In genomic region chr7:122249321-122249821, GRCm38 (mm10) we compare ENCODE assay signal across 32 mouse cellular contexts. TPM values are rescaled to one million over a fixed set of nuclear protein-coding genes. Genes with fewer than 3 reads are reported as not detected.
DNase-seq lines count a peak whose midpoint lies in the region; ATAC-seq and TF ChIP-seq lines count a peak whose summit lies in the region.
"Had no signal": no experiment of that assay in that cellular context is flagged by ENCODE, and none has a peak within 500 bp of the region (broad histone marks: within the 10 kb centered on the region; RNA-seq: fewer than 3 reads in every experiment).

No protein-coding gene starts in this region.

- DNase-seq in layer of hippocampus, adult 2 months (ENCODE audit: low spot score in 2 of 2), result peak; percentile 23 to 41
- DNase-seq in layer of hippocampus, postnatal 10 days (ENCODE audit: low spot score in 2 of 2), result no peak
- DNase-seq in brain, adult 2 months (ENCODE audit: low read depth, low spot score), result peak; percentile 84
- DNase-seq in frontal cortex, postnatal 36 days (ENCODE audit: low spot score in 2 of 2), result peak; percentile 64 to 78
- DNase-seq in left cerebral cortex, postnatal 25 days (ENCODE audit: low spot score in 2 of 2), result peak; percentile 44 to 89
- no peak for DNase-seq in forebrain, embryonic 14.5 days (ENCODE audit: low spot score)
- no peak for DNase-seq in retina, postnatal 1 day
- DNase-seq: adrenal gland, postnatal 14 days; cerebellum, adult 18-20 months; cerebellum, postnatal 10 days; forebrain, postnatal 0 days; kidney, adult 2 months; kidney, postnatal 4 days; lung, embryonic 14.5 days; lung, postnatal 14 days; thymus, postnatal 4 days had no signal

- H3K4me1 ChIP-seq in forebrain, embryonic 14.5 days (ENCODE audit: control insufficient read depth, insufficient read depth, low read length), result no peaks in the 10 kb centered on the region
- H3K4me1 ChIP-seq in forebrain, embryonic 13.5 days, result peaks cover 4% of the 10 kb centered on the region
- H3K4me1 ChIP-seq: embryonic facial prominence, embryonic 13.5 days; hindbrain, embryonic 12.5 days; intestine, embryonic 15.5 days; limb, embryonic 12.5 days; liver, embryonic 15.5 days; neural tube, embryonic 12.5 days had no signal

- TF ChIP-seq CTCF in layer of hippocampus, adult 2 months (conservative IDR thresholded peaks at IDR 0.05), result no peak

- no peaks in the 10 kb centered on the region for H3K9me3 ChIP-seq in forebrain, embryonic 14.5 days (replicated peaks; ENCODE audit: control insufficient read depth, low read length)
- no peaks in the 10 kb centered on the region for H3K9me3 ChIP-seq in forebrain, embryonic 13.5 days (replicated peaks)
- H3K9me3 ChIP-seq: embryonic facial prominence, embryonic 13.5 days; forebrain, embryonic 10.5 days; heart, embryonic 15.5 days; hindbrain, embryonic 12.5 days; intestine, embryonic 15.5 days; limb, embryonic 12.5 days; liver, embryonic 15.5 days; midbrain, embryonic 10.5 days; neural tube, embryonic 12.5 days had no signal

- H3K27ac ChIP-seq in layer of hippocampus, adult 2 months, result 0 out of 2 replicates have a peak overlapping the region, but pooled peaks have one; percentile 1
- H3K27ac ChIP-seq in forebrain, embryonic 14.5 days (ENCODE audit: low read depth, low read length), result no peak overlapping the region
- H3K27ac ChIP-seq in forebrain, embryonic 13.5 days, result no peak overlapping the region
- H3K27ac ChIP-seq: embryonic facial prominence, embryonic 13.5 days; forebrain, embryonic 10.5 days; heart, embryonic 15.5 days; hindbrain, embryonic 12.5 days; hindbrain, postnatal 0 days; intestine, embryonic 15.5 days; kidney, postnatal 0 days; limb, embryonic 12.5 days; liver, embryonic 15.5 days; midbrain, embryonic 10.5 days; neural tube, embryonic 12.5 days had no signal

- no peak overlapping the region for H3K4me2 ChIP-seq in forebrain, embryonic 14.5 days (ENCODE audit: low read length)
- no peak overlapping the region for H3K4me2 ChIP-seq in forebrain, embryonic 13.5 days
- H3K4me2 ChIP-seq: embryonic facial prominence, embryonic 13.5 days; heart, embryonic 15.5 days; hindbrain, embryonic 12.5 days; intestine, embryonic 15.5 days; limb, embryonic 12.5 days; liver, embryonic 15.5 days; lung, embryonic 14.5 days; neural tube, embryonic 12.5 days had no signal

- WGBS in forebrain, embryonic 14.5 days, result 90% methylated on average over 9 of the region's 9 CpGs
- 87% methylated on average over 9 of the region's 9 CpGs for WGBS in forebrain, embryonic 13.5 days

- intact Hi-C loops in left cerebral cortex, postnatal 25 days (cut with DNase I), result loop anchor here (10.0 kb wide), 1 partner anchor 675 kb away; no protein-coding TSS in a partner anchor

- H3K27me3 ChIP-seq in forebrain, embryonic 14.5 days (replicated peaks; ENCODE audit: control insufficient read depth, insufficient read depth, low read length), result no peaks in the 10 kb centered on the region
- no peaks in the 10 kb centered on the region for H3K27me3 ChIP-seq in forebrain, embryonic 13.5 days
- H3K27me3 ChIP-seq: embryonic facial prominence, embryonic 13.5 days; heart, embryonic 15.5 days; hindbrain, embryonic 12.5 days; intestine, embryonic 15.5 days; liver, embryonic 15.5 days; neural tube, embryonic 12.5 days had no signal

- no peak for ATAC-seq in forebrain, embryonic 14.5 days
- ATAC-seq in forebrain, embryonic 13.5 days, result no peak
- ATAC-seq: CD4-positive, CD25-positive, alpha-beta regulatory T cell, adult 4 months; forebrain, postnatal 0 days; hindbrain, postnatal 0 days; intestine, embryonic 15.5 days; midbrain, embryonic 16.5 days had no signal

- H3K36me3 ChIP-seq in forebrain, embryonic 14.5 days (ENCODE audit: control insufficient read depth, insufficient read depth, low read length), result no peaks in the 10 kb centered on the region
- H3K36me3 ChIP-seq in forebrain, embryonic 13.5 days (ENCODE audit: poor library complexity, severe bottlenecking), result no peaks in the 10 kb centered on the region
- H3K36me3 ChIP-seq: embryonic facial prominence, embryonic 13.5 days; forebrain, embryonic 10.5 days; heart, embryonic 15.5 days; hindbrain, embryonic 12.5 days; intestine, embryonic 15.5 days; limb, embryonic 12.5 days; liver, embryonic 15.5 days; midbrain, embryonic 10.5 days; neural tube, embryonic 12.5 days had no signal

- no peak overlapping the region for H3K9ac ChIP-seq in forebrain, embryonic 14.5 days (ENCODE audit: low read length)
- H3K9ac ChIP-seq in forebrain, embryonic 13.5 days, result no peak overlapping the region
- H3K9ac ChIP-seq: embryonic facial prominence, embryonic 13.5 days; forebrain, postnatal 0 days; heart, embryonic 15.5 days; hindbrain, embryonic 12.5 days; intestine, embryonic 15.5 days; limb, embryonic 12.5 days; liver, embryonic 15.5 days; lung, embryonic 14.5 days; neural tube, embryonic 12.5 days had no signal

- no peak overlapping the region for H3K4me3 ChIP-seq in layer of hippocampus, adult 2 months
- H3K4me3 ChIP-seq in forebrain, embryonic 14.5 days (ENCODE audit: low read depth, low read length), result no peak overlapping the region
- no peak overlapping the region for H3K4me3 ChIP-seq in forebrain, embryonic 13.5 days
- H3K4me3 ChIP-seq: embryonic facial prominence, embryonic 13.5 days; forebrain, embryonic 10.5 days; heart, embryonic 15.5 days; hindbrain, embryonic 12.5 days; intestine, embryonic 15.5 days; limb, embryonic 12.5 days; liver, embryonic 15.5 days; midbrain, embryonic 10.5 days; neural tube, embryonic 12.5 days had no signal

RNA-seq across cellular contexts. Expression of gene Chp2, which starts 30.1 kb away (rescaled TPM):
- total RNA-seq in layer of hippocampus, adult 2 months (2021), result 1 to 10 TPM; 2.7 to 3.3 TPM
- 1 to 10 TPM; 3.0 to 3.6 TPM for total RNA-seq in layer of hippocampus, postnatal 10 days (2021)
- total RNA-seq in left cerebral cortex, postnatal 25 days (2021), result 1 to 10 TPM; 3.3 to 4.0 TPM
- 0.66 and 0.79 TPM in 2 replicates for polyA plus RNA-seq in forebrain, embryonic 14.5 days (2014; fragmentation: Nextera tagmentation; extraction: Ambion mirVana)
- polyA plus RNA-seq in forebrain, embryonic 13.5 days (2015; fragmentation: Nextera tagmentation; extraction: Ambion mirVana), result 0.22 and 0.67 TPM in 2 replicates
- total RNA-seq: common myeloid progenitor, adult 5-6 weeks; megakaryocyte progenitor cell, adult 5-6 weeks had no signal
- polyA plus RNA-seq: CD4-positive, CD25-positive, alpha-beta regulatory T cell, adult 4 months; embryonic facial prominence, embryonic 13.5 days; forebrain, embryonic 10.5 days; limb, embryonic 12.5 days; midbrain, embryonic 10.5 days had no signal

RNA-seq across cellular contexts. Expression of gene Prkcb, which starts 39.2 kb away (rescaled TPM):
- total RNA-seq in layer of hippocampus, adult 2 months (2021), result 100 to 1,000 TPM; 788 to 796 TPM
- 100 to 1,000 TPM; 621 to 648 TPM for total RNA-seq in layer of hippocampus, postnatal 10 days (2021)
- total RNA-seq in left cerebral cortex, postnatal 25 days (2021), result 1,000 to 10,000 TPM; 1,042 to 1,074 TPM
- polyA plus RNA-seq in forebrain, embryonic 14.5 days (2014; fragmentation: Nextera tagmentation; extraction: Ambion mirVana), result 29.4 and 39.3 TPM in 2 replicates
- 22.7 and 27.4 TPM in 2 replicates for polyA plus RNA-seq in forebrain, embryonic 13.5 days (2015; fragmentation: Nextera tagmentation; extraction: Ambion mirVana)

Comparison
In these comparisons a context has a peak if more than half of its experiments do, and no peak if none do; other contexts are left out.
1. DNase-seq: peak in layer of hippocampus, adult 2 months (2 of 2), brain, adult 2 months (single experiment), frontal cortex, postnatal 36 days (2 of 2) and left cerebral cortex, postnatal 25 days (2 of 2); none in layer of hippocampus, postnatal 10 days (0 of 2), forebrain, embryonic 14.5 days (single experiment) and retina, postnatal 1 day (single experiment).